Mouse (Mus musculus) myocyte (in vitro differentiated cells): ENCODE data around the gene Tekt2.

ENCODE experiments used
- CEBPB ChIP-seq: IDR thresholded peaks from 2 replicates; pipeline ENCODE4 v1.6.1; 2011; ENCODE audit warnings: mild to moderate bottlenecking, moderate library complexity; ENCODE audit not compliant: poor library complexity, insufficient read depth, severe bottlenecking
- E2F4 ChIP-seq: IDR thresholded peaks from one replicate; pipeline ENCODE4 v1.6.1; 2011; ENCODE audit warnings: mild to moderate bottlenecking, control low read depth, moderate library complexity; ENCODE audit not compliant: insufficient read depth
- MAX ChIP-seq: IDR thresholded peaks from one replicate; pipeline ENCODE4 v1.6.1; 2011; ENCODE audit warnings: low read depth, mild to moderate bottlenecking, control low read depth
- MYOG ChIP-seq, 3 experiments: IDR thresholded peaks; one replicate each; pipeline ENCODE4 v1.6.1; 2011; ENCODE audit warnings: control low read depth in 2 of 3, low read depth in 2 of 3, mild to moderate bottlenecking in 2 of 3; ENCODE audit not compliant: insufficient read length in 2 of 3, control insufficient read depth in 1 of 3, insufficient read depth in 1 of 3
- POLR2A ChIP-seq: IDR thresholded peaks from one replicate; pipeline ENCODE4 v1.6.1; 2011; ENCODE audit warnings: low read depth, mild to moderate bottlenecking, control low read depth, moderate library complexity; ENCODE audit not compliant: insufficient read length
- POLR2AphosphoS2 ChIP-seq: IDR thresholded peaks from one replicate; pipeline ENCODE4 v1.6.1; 2011; ENCODE audit warnings: low read depth, control low read depth; ENCODE audit not compliant: insufficient read length
- REST ChIP-seq: IDR thresholded peaks from one replicate; pipeline ENCODE4 v1.6.1; 2011; ENCODE audit warnings: mild to moderate bottlenecking, control low read depth, moderate library complexity; ENCODE audit not compliant: insufficient read depth, insufficient read length
- TCF3 ChIP-seq: IDR thresholded peaks from one replicate; pipeline ENCODE4 v1.6.1; 2011; ENCODE audit warnings: low read depth, control low read depth; ENCODE audit not compliant: insufficient read length
- USF1 ChIP-seq: IDR thresholded peaks from one replicate; pipeline ENCODE4 v1.6.1; 2011; ENCODE audit warnings: low read depth, mild to moderate bottlenecking, control low read depth, moderate library complexity

DNA sequence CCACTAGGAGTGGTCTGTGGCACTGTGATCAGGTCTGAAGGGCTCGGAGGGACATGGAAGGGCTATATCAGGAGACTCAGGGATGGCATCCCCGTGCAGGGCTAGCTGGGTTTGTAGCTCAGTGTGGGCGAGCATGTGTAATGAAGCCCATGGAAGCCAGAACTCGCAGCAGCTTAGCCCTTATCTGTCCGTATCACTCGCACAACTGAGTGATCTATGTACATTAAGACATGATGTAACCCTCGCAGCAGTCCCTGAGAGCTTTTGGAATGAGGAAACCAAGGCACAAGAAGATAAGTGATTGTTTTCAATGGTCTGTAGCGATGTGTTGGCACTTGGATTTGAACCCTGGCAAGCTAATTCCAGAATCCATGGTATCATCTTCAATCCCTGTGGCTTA lies 41.9 kb downstream of the Tekt2 start:
- TF ChIP-seq POLR2A: no peak
- TF ChIP-seq MAX: no peak
- no peak for TF ChIP-seq USF1
- TF ChIP-seq CEBPB: no peak
- TF ChIP-seq E2F4: no peak
- no peak for TF ChIP-seq REST
- TF ChIP-seq POLR2AphosphoS2: no peak
- no peak for TF ChIP-seq MYOG (IDR thresholded peaks at IDR 0.05; ENCODE audit: control insufficient read depth in 1 of 3, insufficient read depth in 1 of 3, insufficient read length in 2 of 3, low read depth in 2 of 3)
- TF ChIP-seq TCF3: no peak
